Mouse (Mus musculus): ENCODE data around the gene Esrra. TPM values are rescaled to one million over a fixed set of nuclear protein-coding genes. Genes with fewer than 3 reads are reported as not detected.
"Not testable (repeated sequence)": the region's sequence is repeated elsewhere in the genome, so short reads cannot be mapped to it uniquely, and the experiment has no call there.

Gene Esrra
- total and polyA plus RNA-seq, 3 experiments, result 135 to 180 (median 156) TPM

DNA sequence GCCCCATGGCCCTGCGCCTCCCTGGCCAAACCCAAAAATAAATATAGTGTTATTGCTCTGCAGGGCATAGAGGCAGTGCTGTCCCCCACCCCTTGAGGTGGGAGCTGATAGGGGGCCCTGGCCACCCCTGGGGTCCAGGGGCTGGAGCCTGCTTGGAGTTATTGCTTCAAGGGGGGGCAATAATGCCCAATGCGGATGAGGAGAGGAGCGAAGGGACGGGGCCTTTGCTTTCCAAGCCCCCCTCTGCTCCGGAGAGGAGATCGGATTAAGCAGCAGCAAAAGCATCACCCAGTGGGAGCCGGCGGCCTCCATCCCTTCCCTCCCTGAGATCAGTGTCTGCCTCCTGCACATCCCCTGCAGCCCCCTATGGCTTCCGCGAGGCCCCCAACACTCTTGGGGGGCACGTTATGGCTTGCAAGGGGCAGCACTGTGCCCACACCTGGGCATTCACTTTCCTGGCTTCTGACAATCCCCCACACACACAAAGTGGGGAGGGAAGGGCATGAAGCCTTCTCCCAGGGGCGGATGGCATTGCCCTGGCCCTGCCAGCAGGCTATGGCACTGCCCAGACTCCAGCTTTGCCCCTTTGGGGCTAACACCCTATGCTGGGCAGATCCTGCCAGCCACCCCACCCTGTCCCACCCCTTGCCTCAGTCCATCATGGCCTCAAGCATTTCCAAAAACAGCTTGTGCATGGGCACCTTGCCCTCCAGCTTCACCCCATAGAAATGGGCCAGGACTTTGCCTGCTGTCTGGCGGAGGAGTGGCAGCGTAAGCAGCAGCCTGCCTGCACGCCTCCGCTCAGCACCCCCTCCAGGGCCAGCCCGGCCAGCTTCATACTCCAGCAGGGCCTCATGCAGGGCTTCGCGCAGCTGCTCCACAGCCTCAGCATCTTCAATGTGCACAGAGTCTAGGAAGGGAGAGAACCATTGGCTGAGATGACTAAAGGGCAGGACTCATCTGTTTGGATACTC, 10.2 kb downstream of the Esrra start:
- Histone ChIP-seq H3K79me2 (replicated peaks; ENCODE audit: control insufficient read depth, insufficient read depth, low read length) (no peaks in the 10 kb centered on the region; the same call in 1 of the 2 replicates), H3K4me3 (no peak overlapping the region), H3K36me3 (ENCODE audit: control insufficient read depth, insufficient read depth, low read length) (no peaks in the 10 kb centered on the region), H3K4me1 (ENCODE audit: control insufficient read depth, insufficient read depth, low read length) (peaks cover 8% of the 10 kb centered on the region), H3K27me3 (ENCODE audit: control insufficient read depth, insufficient read depth, low read length) (no peaks in the 10 kb centered on the region), H3K9ac (ENCODE audit: low read depth, low read length) (no peak overlapping the region), H3K27ac (no peak overlapping the region)
- intact Hi-C loops (cut with DNase I), result no loop called here
- DNase-seq, result no peak
- 82% methylated on average over 19 of the region's 19 CpGs for WGBS
- no peak for TF ChIP-seq EP300 (IDR thresholded peaks at IDR 0.05; ENCODE audit: insufficient read depth, low read depth, low read length)
- no peak for TF ChIP-seq CTCF (IDR thresholded peaks at IDR 0.05)
- TF ChIP-seq POLR2A (IDR thresholded peaks at IDR 0.05; ENCODE audit: insufficient read depth, low read depth, low read length), result no peak

DNA sequence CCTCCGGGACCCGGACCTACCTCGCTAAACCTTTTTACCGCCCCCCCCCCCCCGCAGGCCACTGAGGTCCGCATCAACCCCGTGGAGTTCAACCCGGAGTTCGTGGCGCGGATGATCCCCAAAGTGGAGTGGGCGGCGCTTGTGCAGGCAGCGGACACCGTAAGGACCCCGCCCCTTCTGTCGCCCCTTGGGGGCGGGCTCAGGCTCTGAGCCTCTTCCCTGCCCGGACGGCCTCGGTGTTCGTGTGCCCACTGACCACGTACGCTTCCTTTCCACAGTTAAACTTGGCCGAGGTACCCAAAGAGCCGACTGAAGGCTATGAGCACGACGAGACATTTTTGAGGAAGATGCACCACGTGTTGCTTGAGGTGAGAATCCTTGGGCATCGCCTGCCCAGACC, 11.3 kb downstream of the Esrra start:
- DNase-seq; H3K79me2 ChIP-seq (replicated peaks; ENCODE audit: control insufficient read depth, insufficient read depth, low read length); intact Hi-C loops (cut with DNase I); H3K36me3 ChIP-seq (ENCODE audit: control insufficient read depth, insufficient read depth, low read length); H3K27me3 ChIP-seq (ENCODE audit: control insufficient read depth, insufficient read depth, low read length); H3K4me1 ChIP-seq (ENCODE audit: control insufficient read depth, insufficient read depth, low read length): not testable (repeated sequence)
- H3K9ac ChIP-seq (ENCODE audit: low read depth, low read length), result peak overlapping the region; percentile 64
- WGBS, result under 1% methylated on average over 30 of the region's 30 CpGs
- peak overlapping the region; percentile 84 for H3K4me3 ChIP-seq
- H3K27ac ChIP-seq, result peak overlapping the region; percentile 99

DNA sequence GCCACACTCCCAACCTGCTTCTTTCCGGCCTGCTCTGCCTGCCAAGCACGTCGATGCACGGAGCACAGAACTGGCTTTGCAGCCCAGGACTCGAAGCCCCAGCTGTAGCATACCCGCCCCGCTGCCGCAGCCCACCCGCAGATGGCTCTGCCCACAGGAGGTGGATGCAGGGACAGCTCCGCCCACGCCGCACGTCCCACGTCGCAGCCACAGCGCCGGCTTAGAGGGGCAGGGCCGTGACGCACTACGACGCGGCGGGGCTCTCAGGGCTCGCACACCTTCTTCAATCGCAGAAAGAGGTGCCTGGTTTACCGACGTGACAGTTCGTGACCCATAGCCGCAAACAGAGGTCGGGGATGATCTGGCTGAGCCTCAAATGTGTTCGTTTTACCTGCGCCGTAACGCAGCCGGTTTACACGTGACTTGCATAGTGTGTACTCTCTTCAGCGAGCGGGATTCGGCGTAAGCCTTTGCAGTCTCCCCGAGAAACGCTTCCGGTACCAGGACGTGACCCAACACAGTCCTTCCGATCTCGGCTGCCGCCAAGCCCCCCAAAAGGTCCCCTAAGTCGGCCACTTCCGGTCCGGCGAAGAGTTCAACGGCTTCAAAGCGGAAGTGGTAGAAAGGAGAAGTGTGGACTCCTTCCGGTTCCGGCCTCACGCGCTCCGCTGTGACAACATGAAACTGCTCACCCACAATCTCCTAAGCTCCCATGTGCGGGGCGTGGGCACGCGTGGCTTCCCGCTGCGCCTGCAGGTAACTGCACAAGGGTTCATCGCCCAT, 11.9 kb downstream of the Esrra start, which contains the start of the genes Trmt112 and Prdx5:
Gene Trmt112 (plus strand): TSS at position 192 of the 783 bp plus-strand sequence.
Gene Prdx5 (minus strand): TSS at position 600 of the 783 bp plus-strand sequence.
- TF ChIP-seq POLR2A (IDR thresholded peaks at IDR 0.05; ENCODE audit: insufficient read depth, low read depth, low read length), result peak; percentile 89
- TF ChIP-seq EP300 (IDR thresholded peaks at IDR 0.05; ENCODE audit: insufficient read depth, low read depth, low read length), result peak; percentile 75; the same call in 1 of the 2 replicates
- TF ChIP-seq CTCF (IDR thresholded peaks at IDR 0.05), result peak; percentile 14; the same call in 1 of the 2 replicates
- under 1% methylated on average over 65 of the region's 65 CpGs for WGBS
- H3K36me3 ChIP-seq (ENCODE audit: control insufficient read depth, insufficient read depth, low read length), result no peaks in the 10 kb centered on the region

DNA sequence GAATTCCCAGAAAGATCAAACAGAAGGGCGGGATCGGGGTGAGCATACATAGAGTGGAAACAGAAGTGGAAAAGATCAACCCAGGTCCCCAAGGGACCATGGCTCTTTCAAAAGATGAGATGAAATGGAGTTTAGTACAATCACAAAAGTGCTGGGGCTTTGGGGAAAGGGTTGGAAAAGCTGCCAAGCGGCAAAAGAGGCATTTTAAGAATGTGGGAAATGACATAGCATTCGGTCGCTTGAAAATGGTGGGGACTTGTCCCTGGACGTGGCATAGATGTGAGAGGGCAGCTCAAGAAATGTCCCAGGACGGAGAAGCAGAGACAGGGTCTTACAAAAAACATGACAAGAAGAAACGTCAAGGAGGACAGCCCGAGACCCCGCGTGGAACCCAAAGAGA, 12.6 kb downstream of the Esrra start:
- Histone ChIP-seq H3K27ac (peak overlapping the region; percentile 99), H3K27me3 (ENCODE audit: control insufficient read depth, insufficient read depth, low read length) (no peaks in the 10 kb centered on the region), H3K36me3 (ENCODE audit: control insufficient read depth, insufficient read depth, low read length) (no peaks in the 10 kb centered on the region), H3K4me3 (peak overlapping the region; percentile 84), H3K9ac (ENCODE audit: low read depth, low read length) (peak overlapping the region; percentile 66), H3K79me2 (replicated peaks; ENCODE audit: control insufficient read depth, insufficient read depth, low read length) (no peaks in the 10 kb centered on the region; the same call in 1 of the 2 replicates), H3K4me1 (ENCODE audit: control insufficient read depth, insufficient read depth, low read length) (peaks cover 7% of the 10 kb centered on the region)
- TF ChIP-seq EP300 (IDR thresholded peaks at IDR 0.05; ENCODE audit: insufficient read depth, low read depth, low read length), result no peak
- TF ChIP-seq POLR2A (IDR thresholded peaks at IDR 0.05; ENCODE audit: insufficient read depth, low read depth, low read length), result no peak
- no peak for TF ChIP-seq CTCF (IDR thresholded peaks at IDR 0.05)
- no peak for DNase-seq
- intact Hi-C loops (cut with DNase I), result loop anchor here (1.0 to 2.0 kb wide), 2 partner anchors 11 to 70 kb away; no protein-coding TSS in a partner anchor
- WGBS, result 3% methylated on average over 11 of the region's 11 CpGs

More for the DNA sequence above, 11.9 kb downstream of the Esrra start, which contains the start of the genes Trmt112 and Prdx5:
- peak within 1 kb of the TSS; percentile 84 for H3K4me3 ChIP-seq
- DNase-seq, result peak; percentile 90 to 94
- H3K27ac ChIP-seq, result peak within 1 kb of the TSS; percentile 99
- H3K79me2 ChIP-seq (replicated peaks; ENCODE audit: control insufficient read depth, insufficient read depth, low read length), result no peaks in the 10 kb centered on the region; the same call in 1 of the 2 replicates
- no peaks in the 10 kb centered on the region for H3K27me3 ChIP-seq (ENCODE audit: control insufficient read depth, insufficient read depth, low read length)
- H3K9ac ChIP-seq (ENCODE audit: low read depth, low read length), result peak within 1 kb of the TSS; percentile 66
- H3K4me1 ChIP-seq (ENCODE audit: control insufficient read depth, insufficient read depth, low read length), result peaks cover 8% of the 10 kb centered on the region
- intact Hi-C loops (cut with DNase I), result loop anchor here (1.0 to 2.0 kb wide), 2 partner anchors 11 to 71 kb away; no protein-coding TSS in a partner anchor

DNA sequence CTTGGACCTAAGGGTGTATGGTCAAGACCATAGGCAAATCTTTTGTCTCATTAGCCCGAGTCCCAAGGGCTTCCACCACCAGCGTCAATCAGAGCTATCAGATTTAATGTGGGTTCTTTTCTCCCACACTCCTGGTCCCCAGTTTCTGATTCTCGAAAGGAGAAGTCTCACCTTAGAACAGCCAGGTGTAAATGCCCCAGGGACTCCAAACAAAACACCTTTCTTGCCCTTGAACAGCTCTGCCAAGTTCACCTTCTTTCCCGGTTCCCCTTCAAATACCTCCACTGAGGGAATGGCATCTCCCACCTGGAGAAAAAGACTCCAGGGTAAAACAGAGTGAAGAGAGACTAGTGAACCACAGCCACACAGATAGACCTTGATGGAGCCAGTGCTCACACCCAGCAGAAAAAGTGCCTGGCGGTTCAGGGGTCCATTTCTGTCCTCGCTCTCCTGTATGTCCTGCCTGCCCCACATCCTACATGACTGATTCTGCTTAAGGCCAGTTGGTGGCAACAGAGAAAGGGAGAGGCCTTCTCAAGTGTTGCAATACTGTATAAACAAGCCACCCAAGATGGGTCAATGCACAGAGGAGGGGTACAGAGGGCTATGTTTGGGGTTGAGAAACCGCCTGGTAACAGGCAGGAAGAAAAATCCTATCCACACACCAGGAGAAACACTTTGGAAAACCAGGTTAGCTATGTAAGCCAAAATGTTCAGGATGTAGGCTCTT, 13.6 kb downstream of the Esrra start:
- intact Hi-C loops (cut with DNase I), result loop anchor here (2.0 kb wide), 1 partner anchor 69 kb away; no protein-coding TSS in a partner anchor
- H3K9ac ChIP-seq (ENCODE audit: low read depth, low read length), result no peak overlapping the region
- TF ChIP-seq EP300 (IDR thresholded peaks at IDR 0.05; ENCODE audit: insufficient read depth, low read depth, low read length), result no peak
- TF ChIP-seq POLR2A (IDR thresholded peaks at IDR 0.05; ENCODE audit: insufficient read depth, low read depth, low read length), result no peak
- TF ChIP-seq CTCF (IDR thresholded peaks at IDR 0.05), result no peak
- no peaks in the 10 kb centered on the region; the same call in 1 of the 2 replicates for H3K79me2 ChIP-seq (replicated peaks; ENCODE audit: control insufficient read depth, insufficient read depth, low read length)
- no peak overlapping the region for H3K27ac ChIP-seq
- H3K4me1 ChIP-seq (ENCODE audit: control insufficient read depth, insufficient read depth, low read length), result peaks cover 7% of the 10 kb centered on the region
- peak overlapping the region; percentile 84 for H3K4me3 ChIP-seq
- WGBS, result 77% methylated on average over 7 of the region's 7 CpGs
- H3K27me3 ChIP-seq (ENCODE audit: control insufficient read depth, insufficient read depth, low read length), result no peaks in the 10 kb centered on the region
- H3K36me3 ChIP-seq (ENCODE audit: control insufficient read depth, insufficient read depth, low read length), result no peaks in the 10 kb centered on the region
- no peak for DNase-seq
